Mouse (Mus musculus): ENCODE data around the gene Cfap299. TPM values are rescaled to one million over a fixed set of nuclear protein-coding genes. Genes with fewer than 3 reads are reported as not detected.

The Cfap299 gene
- total and polyA plus RNA-seq, 3 experiments = not detected

DNA sequence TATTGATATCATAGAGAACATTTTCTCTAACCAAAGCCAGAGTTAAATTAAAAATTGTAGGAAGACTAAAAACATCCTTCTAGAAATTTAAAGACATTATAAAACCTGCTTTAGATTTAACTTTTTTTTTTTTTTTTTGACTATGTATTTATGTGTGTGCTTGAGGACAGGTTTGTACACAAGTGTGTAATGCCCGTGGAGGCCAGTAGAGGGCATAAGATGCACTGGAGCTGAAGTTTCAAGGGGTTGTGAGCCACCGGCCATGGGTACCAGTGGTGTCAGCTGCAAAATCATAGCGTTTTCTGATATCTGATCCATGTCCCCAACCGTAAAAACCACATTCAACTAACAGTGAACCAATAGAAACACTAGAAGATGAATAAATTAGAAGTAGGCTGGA, 377.5 kb downstream of the Cfap299 start:
- Histone ChIP-seq H3K27me3 (replicated peaks) (no peaks in the 10 kb centered on the region), H3K27ac (ENCODE audit: insufficient read depth, low read depth) (no peak overlapping the region), H3K36me3 (replicated peaks in 1 of 2; ENCODE audit: control insufficient read depth in 1 of 2, insufficient read depth in 1 of 2, low read length in 1 of 2) (no peaks in the 10 kb centered on the region), H3K79me2 (replicated peaks; ENCODE audit: control insufficient read depth, extremely low read depth, insufficient read depth, poor library complexity, severe bottlenecking) (no peaks in the 10 kb centered on the region), H3K4me2 (ENCODE audit: insufficient read depth, low read depth, poor library complexity, severe bottlenecking) (no peak overlapping the region), H3K9ac (ENCODE audit: insufficient read depth, low read depth) (no peak overlapping the region), H3K9me3 (replicated peaks; ENCODE audit: low read length) (no peaks in the 10 kb centered on the region), H3K4me1 (ENCODE audit: control insufficient read depth in 1 of 2, insufficient read depth in 2 of 2) (peaks cover 0 to 10% of the 10 kb centered on the region in 2 experiments; a peak in 2 of 4 replicates), H3K4me3 (replicated peaks in 1 of 3; ENCODE audit: low read depth in 2 of 3, low read length in 2 of 3, poor library complexity in 1 of 3) (no peak overlapping the region)
- TF ChIP-seq IRF4 (IDR thresholded peaks at IDR 0.05; ENCODE audit: low read depth, low read length) = no peak
- no peak for TF ChIP-seq RCOR1 (conservative IDR thresholded peaks at IDR 0.05; ENCODE audit: low read depth, low read length)
- TF ChIP-seq ZMIZ1 (IDR thresholded peaks at IDR 0.05; ENCODE audit: low read depth, low read length) = no peak
- no peak for TF ChIP-seq PAX5 (IDR thresholded peaks at IDR 0.05; ENCODE audit: low read length)
- 0 out of 2 replicates have a peak, but pooled peaks have one; percentile 27 for TF ChIP-seq ZNF384 (IDR thresholded peaks at IDR 0.05; ENCODE audit: low read depth, low read length)
- no peak for TF ChIP-seq MAFK (IDR thresholded peaks at IDR 0.05; ENCODE audit: insufficient replicate concordance, low read length)
- TF ChIP-seq SMC3 (IDR thresholded peaks at IDR 0.05; ENCODE audit: low read depth, low read length) = peak; percentile 35; the same call in 1 of the 2 replicates
- TF ChIP-seq NRF1 (IDR thresholded peaks at IDR 0.05; ENCODE audit: low read depth, low read length) = no peak
- no peak for TF ChIP-seq ELF1 (IDR thresholded peaks at IDR 0.05; ENCODE audit: low read depth, low read length)
- TF ChIP-seq CTCF (conservative IDR thresholded peaks at IDR 0.05 in 1 of 2, IDR thresholded peaks at IDR 0.05 in 1 of 2; ENCODE audit: low read depth in 2 of 2, low read length in 2 of 2) = peak; percentile 39 to 45
- no peak for TF ChIP-seq USF2 (conservative IDR thresholded peaks at IDR 0.05; ENCODE audit: low read depth, low read length)
- TF ChIP-seq TBP (conservative IDR thresholded peaks at IDR 0.05; ENCODE audit: low read depth, low read length) = no peak
- peak; percentile 9 for TF ChIP-seq RAD21 (IDR thresholded peaks at IDR 0.05; ENCODE audit: low read depth, low read length)
- TF ChIP-seq MXI1 (IDR thresholded peaks at IDR 0.05; ENCODE audit: low read depth, low read length) = no peak
- no peak for TF ChIP-seq POLR2A (IDR thresholded peaks at IDR 0.05; ENCODE audit: low read depth, low read length)
- TF ChIP-seq UBTF (IDR thresholded peaks at IDR 0.05; ENCODE audit: low read depth, low read length) = no peak
- TF ChIP-seq NELFE (IDR thresholded peaks at IDR 0.05; ENCODE audit: low read depth, low read length) = no peak
- no peak for TF ChIP-seq HCFC1 (IDR thresholded peaks at IDR 0.05; ENCODE audit: low read depth, low read length)
- in situ Hi-C loops (cut with MboI; ENCODE audit: low pct_ligation_motif_present, low pct_unique_long_range_greater_than_20kb, low sequenced_read_pairs) (no loop called here), dilution Hi-C loops (cut with MboI; ENCODE audit: extremely low pct_ligation_motif_present, extremely low pct_unique_long_range_greater_than_20kb, low sequenced_read_pairs) (no loop called here)
- peak; percentile 19 for DNase-seq (ENCODE audit: extremely low read depth)

DNA sequence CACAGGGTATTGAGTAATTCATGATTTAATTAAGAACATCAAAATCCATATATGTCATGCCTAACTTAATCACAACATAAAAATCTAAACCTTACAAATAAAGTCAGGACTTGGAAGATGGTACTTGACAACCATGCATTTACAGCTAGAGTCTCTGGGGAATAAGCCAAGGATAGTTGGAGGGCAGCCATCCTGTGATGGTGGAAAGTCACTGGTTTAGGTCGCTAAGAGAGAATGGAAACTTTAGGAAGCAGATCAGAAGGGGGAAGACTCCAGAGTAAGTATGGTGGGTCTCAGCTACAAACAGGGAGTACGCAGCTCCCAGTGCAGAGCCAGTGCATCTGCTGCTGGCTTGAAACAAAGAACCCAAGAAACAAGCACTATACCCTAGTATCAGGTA, 386.3 kb downstream of the Cfap299 start:
- TF ChIP-seq TCF12 (IDR thresholded peaks at IDR 0.05; ENCODE audit: low read depth, low read length) (no peak), POLR2A (IDR thresholded peaks at IDR 0.05; ENCODE audit: low read depth, low read length) (no peak), ETS1 (conservative IDR thresholded peaks at IDR 0.05; ENCODE audit: low read depth, low read length) (no peak), NRF1 (IDR thresholded peaks at IDR 0.05; ENCODE audit: low read depth, low read length) (no peak), MEF2A (IDR thresholded peaks at IDR 0.05; ENCODE audit: borderline replicate concordance, low read depth, low read length) (no peak), ZNF384 (IDR thresholded peaks at IDR 0.05; ENCODE audit: low read depth, low read length) (no peak), USF2 (conservative IDR thresholded peaks at IDR 0.05; ENCODE audit: low read depth, low read length) (no peak), POLR2AphosphoS2 (IDR thresholded peaks at IDR 0.05; ENCODE audit: low read depth, low read length) (no peak), USF1 (IDR thresholded peaks at IDR 0.05; ENCODE audit: low read depth, low read length) (no peak), BHLHE40 (IDR thresholded peaks at IDR 0.05; ENCODE audit: low read depth, low read length) (no peak), UBTF (IDR thresholded peaks at IDR 0.05; ENCODE audit: low read depth, low read length) (no peak)
- no peak overlapping the region for H3K27ac ChIP-seq (ENCODE audit: insufficient read depth, low read depth)
- dilution Hi-C loops (cut with MboI; ENCODE audit: extremely low pct_ligation_motif_present, extremely low pct_unique_long_range_greater_than_20kb, low sequenced_read_pairs) = no loop called here
- no peaks in the 10 kb centered on the region for H3K36me3 ChIP-seq (replicated peaks in 1 of 2; ENCODE audit: control insufficient read depth in 1 of 2, insufficient read depth in 1 of 2, low read length in 1 of 2)
- H3K79me2 ChIP-seq (replicated peaks; ENCODE audit: control insufficient read depth, extremely low read depth, insufficient read depth, poor library complexity, severe bottlenecking) = no peaks in the 10 kb centered on the region
- H3K9me3 ChIP-seq (replicated peaks; ENCODE audit: low read length) = no peaks in the 10 kb centered on the region
- no peak overlapping the region for H3K9ac ChIP-seq (ENCODE audit: insufficient read depth, low read depth)
- H3K4me3 ChIP-seq (replicated peaks in 1 of 3; ENCODE audit: low read depth in 2 of 3, low read length in 2 of 3, poor library complexity in 1 of 3) = no peak overlapping the region
- H3K27me3 ChIP-seq (replicated peaks) = no peaks in the 10 kb centered on the region
- in situ Hi-C loops (cut with MboI; ENCODE audit: low pct_ligation_motif_present, low pct_unique_long_range_greater_than_20kb, low sequenced_read_pairs) = no loop called here
- DNase-seq (ENCODE audit: extremely low read depth) = no peak
- peaks cover 0 to 8% of the 10 kb centered on the region in 2 experiments; a peak in 2 of 4 replicates for H3K4me1 ChIP-seq (ENCODE audit: control insufficient read depth in 1 of 2, insufficient read depth in 2 of 2)
- H3K4me2 ChIP-seq (ENCODE audit: insufficient read depth, low read depth, poor library complexity, severe bottlenecking) = no peak overlapping the region
